Mouse (Mus musculus): ENCODE data around the gene Lmo3. TPM values are rescaled to one million over a fixed set of nuclear protein-coding genes. Genes with fewer than 3 reads are reported as not detected.

Gene Lmo3
- polyA plus RNA-seq, 1 experiment from 2014 or later = 1.3 TPM

DNA sequence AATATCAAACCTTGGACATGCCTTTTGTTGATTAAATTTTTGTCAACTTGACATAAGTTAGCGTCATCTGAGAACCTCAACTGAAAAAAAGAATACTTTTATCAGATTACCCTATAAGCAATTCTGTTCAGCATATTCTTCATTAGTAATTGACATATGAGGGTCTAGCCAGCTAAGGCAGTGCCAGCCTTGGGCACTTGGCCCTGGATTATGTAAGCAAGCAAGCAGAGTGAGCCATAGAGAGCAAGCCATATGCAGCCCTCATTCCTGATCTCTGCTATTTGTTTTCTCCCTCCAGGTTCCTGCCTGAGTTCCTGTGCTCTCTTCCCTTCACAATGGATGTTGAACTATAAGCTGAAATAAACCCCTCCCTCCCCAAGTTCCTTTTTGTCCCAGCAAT lies 182.9 kb downstream of the Lmo3 start:
- Histone ChIP-seq H3K4me1 (replicated peaks; ENCODE audit: control insufficient read depth, insufficient read depth) (no peaks in the 10 kb centered on the region), H3K36me3 (ENCODE audit: control insufficient read depth, insufficient read depth, low read length) (no peaks in the 10 kb centered on the region), H3K4me2 (replicated peaks; ENCODE audit: low read depth) (no peak overlapping the region), H3K27ac (replicated peaks) (no peak overlapping the region), H3K27me3 (ENCODE audit: control insufficient read depth, insufficient read depth, low read length) (no peaks in the 10 kb centered on the region), H3K9ac (ENCODE audit: low read length) (no peak overlapping the region), H3K9me3 (ENCODE audit: control insufficient read depth, low read length) (no peaks in the 10 kb centered on the region), H3K4me3 (ENCODE audit: low read depth, low read length) (no peak overlapping the region)
- DNase-seq (ENCODE audit: low spot score) = no peak
- ATAC-seq (ENCODE audit: low FRiP score, low TSS enrichment) = no peak
- 97% methylated on average over 1 of the region's 1 CpGs for WGBS
- no peak for TF ChIP-seq EP300 (optimal IDR thresholded peaks at IDR 0.05)
- no peak for TF ChIP-seq CTCF (IDR thresholded peaks at IDR 0.05; ENCODE audit: low read depth)

DNA sequence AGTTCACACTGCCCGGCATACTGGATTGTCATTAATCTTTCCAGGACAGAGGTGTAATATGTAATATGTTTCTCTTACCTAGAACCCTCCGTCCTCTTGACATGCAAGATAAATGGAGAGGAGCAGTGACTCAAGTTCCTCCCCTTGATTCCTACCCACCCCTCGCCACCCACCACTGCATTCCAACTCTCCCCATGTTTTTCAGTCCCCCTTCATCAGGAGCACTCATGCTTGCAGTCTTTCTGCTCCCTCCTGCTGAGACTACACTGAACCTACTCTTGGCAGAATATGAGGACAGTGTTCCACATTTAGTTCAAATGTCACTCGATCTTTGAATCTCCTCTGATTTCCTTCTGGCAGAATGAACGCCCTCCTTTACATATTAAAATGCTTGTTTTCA lies 190.7 kb downstream of the Lmo3 start:
- ATAC-seq (ENCODE audit: low FRiP score, low TSS enrichment) = no peak
- H3K27ac ChIP-seq (replicated peaks) = no peak overlapping the region
- no peaks in the 10 kb centered on the region for H3K9me3 ChIP-seq (ENCODE audit: control insufficient read depth, low read length)
- H3K4me3 ChIP-seq (ENCODE audit: low read depth, low read length) = no peak overlapping the region
- no peak overlapping the region for H3K9ac ChIP-seq (ENCODE audit: low read length)
- TF ChIP-seq EP300 (optimal IDR thresholded peaks at IDR 0.05) (no peak), CTCF (IDR thresholded peaks at IDR 0.05; ENCODE audit: low read depth) (no peak)
- no peak for DNase-seq (ENCODE audit: low spot score)
- no peaks in the 10 kb centered on the region for H3K27me3 ChIP-seq (ENCODE audit: control insufficient read depth, insufficient read depth, low read length)
- H3K4me2 ChIP-seq (replicated peaks; ENCODE audit: low read depth) = no peak overlapping the region
- H3K36me3 ChIP-seq (ENCODE audit: control insufficient read depth, insufficient read depth, low read length) = no peaks in the 10 kb centered on the region
- no peaks in the 10 kb centered on the region for H3K4me1 ChIP-seq (replicated peaks; ENCODE audit: control insufficient read depth, insufficient read depth)
- WGBS = 74% methylated on average over 5 of the region's 5 CpGs

DNA sequence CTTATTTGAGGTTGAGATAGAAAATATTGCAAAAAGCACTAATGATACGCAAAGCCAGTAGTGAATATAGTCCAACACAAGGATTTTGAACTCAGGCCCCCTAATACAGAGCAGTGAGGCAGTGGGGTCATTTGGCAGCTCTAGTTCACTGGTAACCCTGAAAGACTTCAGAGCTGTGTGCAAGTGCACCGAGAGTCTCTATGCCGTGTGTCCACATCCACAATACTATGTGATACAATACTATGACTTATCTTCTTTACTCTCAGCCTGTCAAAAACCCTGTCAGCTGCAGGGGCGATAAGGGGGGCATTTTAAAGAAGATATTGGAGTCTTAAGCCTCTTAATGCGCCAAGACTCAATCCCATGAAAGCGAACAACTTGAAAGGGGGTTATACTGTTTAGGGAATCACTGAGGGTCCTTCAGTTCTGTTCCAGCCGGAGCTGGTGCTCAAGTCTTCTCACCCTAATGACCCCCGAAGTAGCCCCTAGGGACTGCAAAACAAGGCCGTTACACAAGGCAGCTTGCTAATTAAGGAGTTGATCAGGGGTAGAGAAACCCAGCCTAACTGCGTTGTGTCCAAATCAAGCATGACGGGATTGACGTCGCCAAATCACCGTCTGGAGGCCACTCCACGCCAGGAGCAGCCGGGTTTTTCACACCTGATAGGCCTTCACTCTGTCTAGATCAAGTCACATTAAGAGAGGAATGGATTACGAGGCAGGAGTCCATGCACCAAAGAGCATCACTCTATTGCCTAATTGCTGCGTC lies 193.4 kb downstream of the Lmo3 start:
- H3K4me1 ChIP-seq (replicated peaks; ENCODE audit: control insufficient read depth, insufficient read depth) = no peaks in the 10 kb centered on the region
- H3K4me2 ChIP-seq (replicated peaks; ENCODE audit: low read depth) = no peak overlapping the region
- 84% methylated on average over 18 of the region's 18 CpGs for WGBS
- TF ChIP-seq CTCF (IDR thresholded peaks at IDR 0.05; ENCODE audit: low read depth) (no peak), EP300 (optimal IDR thresholded peaks at IDR 0.05) (no peak)
- no peak for DNase-seq (ENCODE audit: low spot score)
- H3K27ac ChIP-seq (replicated peaks) = no peak overlapping the region
- H3K4me3 ChIP-seq (ENCODE audit: low read depth, low read length) = no peak overlapping the region
- no peaks in the 10 kb centered on the region for H3K9me3 ChIP-seq (ENCODE audit: control insufficient read depth, low read length)
- no peaks in the 10 kb centered on the region for H3K27me3 ChIP-seq (ENCODE audit: control insufficient read depth, insufficient read depth, low read length)
- H3K9ac ChIP-seq (ENCODE audit: low read length) = no peak overlapping the region
- no peak for ATAC-seq (ENCODE audit: low FRiP score, low TSS enrichment)
- H3K36me3 ChIP-seq (ENCODE audit: control insufficient read depth, insufficient read depth, low read length) = no peaks in the 10 kb centered on the region

DNA sequence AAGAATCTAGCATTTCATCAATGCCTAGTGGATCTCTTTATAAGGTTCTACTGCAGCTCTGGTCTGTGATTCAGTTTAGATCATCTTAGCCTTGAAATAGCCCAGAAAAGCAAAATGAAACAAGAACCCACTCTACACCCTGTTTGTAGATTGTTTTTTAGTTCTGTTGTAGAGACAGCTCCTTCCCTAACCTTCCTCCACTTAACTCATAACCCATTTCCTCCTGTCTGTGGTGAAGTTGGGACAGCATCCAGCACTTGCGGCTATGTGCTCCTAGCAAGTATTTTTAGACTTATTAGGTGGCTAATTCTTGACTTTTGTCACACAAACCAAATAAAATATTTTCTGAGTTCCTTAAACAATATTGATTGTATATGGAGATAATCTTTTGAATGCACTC lies 198.6 kb downstream of the Lmo3 start:
- ATAC-seq (ENCODE audit: low FRiP score, low TSS enrichment) (no peak), DNase-seq (ENCODE audit: low spot score) (no peak)
- no peak overlapping the region for H3K27ac ChIP-seq (replicated peaks)
- no peaks in the 10 kb centered on the region for H3K27me3 ChIP-seq (ENCODE audit: control insufficient read depth, insufficient read depth, low read length)
- H3K4me2 ChIP-seq (replicated peaks; ENCODE audit: low read depth) = no peak overlapping the region
- H3K4me1 ChIP-seq (replicated peaks; ENCODE audit: control insufficient read depth, insufficient read depth) = no peaks in the 10 kb centered on the region
- H3K9me3 ChIP-seq (ENCODE audit: control insufficient read depth, low read length) = no peaks in the 10 kb centered on the region
- TF ChIP-seq CTCF (IDR thresholded peaks at IDR 0.05; ENCODE audit: low read depth) (no peak), EP300 (optimal IDR thresholded peaks at IDR 0.05) (no peak)
- H3K4me3 ChIP-seq (ENCODE audit: low read depth, low read length) = no peak overlapping the region
- 73% methylated on average over 1 of the region's 1 CpGs for WGBS
- H3K36me3 ChIP-seq (ENCODE audit: control insufficient read depth, insufficient read depth, low read length) = no peaks in the 10 kb centered on the region
- no peak overlapping the region for H3K9ac ChIP-seq (ENCODE audit: low read length)

GRCm38 (mm10) chr6:138371176-138371575 lies 210.6 kb downstream of the Lmo3 start:
- Histone ChIP-seq H3K27me3 (ENCODE audit: control insufficient read depth, insufficient read depth, low read length) (no peaks in the 10 kb centered on the region), H3K4me1 (replicated peaks; ENCODE audit: control insufficient read depth, insufficient read depth) (no peaks in the 10 kb centered on the region), H3K9me3 (ENCODE audit: control insufficient read depth, low read length) (no peaks in the 10 kb centered on the region), H3K4me3 (ENCODE audit: low read depth, low read length) (no peak overlapping the region), H3K4me2 (replicated peaks; ENCODE audit: low read depth) (no peak overlapping the region), H3K36me3 (ENCODE audit: control insufficient read depth, insufficient read depth, low read length) (no peaks in the 10 kb centered on the region), H3K27ac (replicated peaks) (no peak overlapping the region), H3K9ac (ENCODE audit: low read length) (no peak overlapping the region)
- DNase-seq (ENCODE audit: low spot score) = no peak
- WGBS = 81% methylated on average over 2 of the region's 2 CpGs
- TF ChIP-seq EP300 (optimal IDR thresholded peaks at IDR 0.05) = no peak
- TF ChIP-seq CTCF (IDR thresholded peaks at IDR 0.05; ENCODE audit: low read depth) = no peak
- ATAC-seq (ENCODE audit: low FRiP score, low TSS enrichment) = no peak

- Histone ChIP-seq H3K9ac (ENCODE audit: low read length) (no peak overlapping the region), H3K4me3 (ENCODE audit: low read depth, low read length) (no peak overlapping the region), H3K4me2 (replicated peaks; ENCODE audit: low read depth) (no peak overlapping the region), H3K27ac (replicated peaks) (no peak overlapping the region), H3K4me1 (replicated peaks; ENCODE audit: control insufficient read depth, insufficient read depth) (no peaks in the 10 kb centered on the region), H3K36me3 (ENCODE audit: control insufficient read depth, insufficient read depth, low read length) (no peaks in the 10 kb centered on the region), H3K9me3 (ENCODE audit: control insufficient read depth, low read length) (no peaks in the 10 kb centered on the region), H3K27me3 (ENCODE audit: control insufficient read depth, insufficient read depth, low read length) (no peaks in the 10 kb centered on the region)
- DNase-seq (ENCODE audit: low spot score) = no peak
- ATAC-seq (ENCODE audit: low FRiP score, low TSS enrichment) = 0 out of 2 replicates have a peak, but pooled peaks have one; percentile 42
- no peak for TF ChIP-seq CTCF (IDR thresholded peaks at IDR 0.05; ENCODE audit: low read depth)
- TF ChIP-seq EP300 (optimal IDR thresholded peaks at IDR 0.05) = no peak
- WGBS = 27% methylated on average over 5 of the region's 5 CpGs
These were observed 217.7 kb downstream of the Lmo3 start for GRCm38 (mm10) chr6:138364111-138364510.
